Mouse (Mus musculus): ENCODE results near the gene Ndufv1.
"Not testable (repeated sequence)": the region's sequence is repeated elsewhere in the genome, so short reads cannot be mapped to it uniquely, and the experiment has no call there.

Gene Ndufv1

GRCm38 (mm10) chr19:3967258-3967657, 45.3 kb downstream of the Ndufv1 start:
- no peak for DNase-seq

- no peak for DNase-seq
Observed at GRCm38 (mm10) chr19:3966330-3967075, 46.1 kb downstream of the Ndufv1 start.

DNA sequence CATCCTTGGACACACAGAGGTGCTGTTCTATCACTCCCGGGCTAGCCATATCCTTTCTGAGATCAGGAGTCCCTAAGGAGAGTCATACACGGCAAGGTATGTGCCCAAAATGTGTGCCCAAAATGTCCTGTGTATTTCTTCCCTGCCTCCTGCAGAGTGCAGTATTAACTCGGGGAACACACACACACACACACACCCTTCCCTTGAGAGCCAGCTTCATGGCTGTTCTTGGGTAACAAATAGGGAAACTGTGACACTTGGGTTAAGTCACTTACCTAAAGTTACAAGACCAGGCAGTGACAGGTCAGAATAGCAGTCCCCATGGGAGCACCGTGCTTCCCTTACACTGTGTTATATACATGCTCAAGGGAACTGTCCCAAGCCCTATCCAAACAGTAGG, 48.6 kb downstream of the Ndufv1 start:
- no peak for DNase-seq

DNA sequence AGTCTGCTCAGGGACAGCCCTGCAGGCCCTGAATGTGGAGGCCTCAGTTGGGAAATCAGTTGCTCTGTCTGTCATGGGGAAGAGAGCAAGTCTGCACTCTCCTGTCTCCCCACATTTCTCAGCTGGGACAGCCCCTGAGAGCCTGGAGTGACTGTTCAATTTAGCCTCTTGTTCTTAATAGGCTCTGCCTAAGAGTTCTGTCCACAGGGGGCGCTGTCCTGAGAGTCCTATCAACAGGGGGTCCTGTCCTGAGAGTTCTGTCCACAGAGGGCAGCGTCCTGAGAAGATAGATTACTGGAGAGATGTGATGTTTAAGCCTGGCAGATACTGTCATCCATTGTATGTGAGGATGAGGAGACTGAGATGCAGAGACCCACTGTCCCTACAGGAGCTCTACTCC, 50.1 kb downstream of the Ndufv1 start:
- peak in 1 of 2 experiments; percentile 59 for DNase-seq

GRCm38 (mm10) chr19:3961805-3962204, 50.8 kb downstream of the Ndufv1 start:
- DNase-seq: not testable (repeated sequence)

DNA sequence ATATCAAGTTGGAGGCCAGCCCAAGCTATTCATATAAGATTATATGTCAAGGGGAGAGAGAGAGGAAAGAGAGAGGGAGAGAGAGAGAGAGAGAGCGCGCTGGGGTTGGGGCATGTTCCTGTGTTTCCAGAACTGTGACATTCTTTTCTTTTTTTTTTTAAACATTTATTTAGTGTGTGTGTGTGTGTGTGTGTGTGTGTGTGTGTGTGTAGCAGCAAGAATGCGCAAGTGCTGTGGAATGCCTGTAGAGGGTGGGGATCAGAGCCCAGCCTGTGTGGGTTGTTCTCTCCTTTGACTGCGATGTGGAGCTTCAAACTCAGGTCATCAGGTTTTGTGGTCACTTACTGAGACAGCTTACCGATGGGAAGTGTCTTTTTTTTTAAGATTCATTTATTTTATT, 52.4 kb downstream of the Ndufv1 start:
- DNase-seq: no peak

DNA sequence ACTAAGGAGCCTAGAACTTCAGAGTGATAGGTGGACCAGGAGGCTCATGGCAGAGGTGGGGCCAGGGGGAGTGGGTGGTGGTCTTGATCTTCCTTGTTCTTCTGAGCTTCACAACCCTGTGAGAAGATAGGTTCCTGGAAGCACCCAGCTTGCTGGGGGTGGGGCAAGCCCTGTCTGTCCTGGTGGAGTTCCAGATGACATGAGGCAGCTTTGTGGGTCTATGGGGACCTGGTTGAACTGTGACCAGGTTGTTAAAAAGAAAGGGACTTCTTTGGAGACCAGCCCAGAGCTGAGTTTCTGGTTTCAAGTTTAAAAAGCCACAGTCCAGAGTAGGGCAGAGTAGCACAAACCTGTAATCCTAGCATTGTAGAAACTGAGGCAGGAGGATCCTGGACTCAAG, 53.6 kb downstream of the Ndufv1 start:
- peak; percentile 66 to 79 for DNase-seq

GRCm38 (mm10) chr19:3958470-3958869, 54.1 kb downstream of the Ndufv1 start, which contains the start of gene Aldh3b3:
Gene Aldh3b3, plus strand, starts transcription at chr19:3958645.
- peak; percentile 40 to 65 for DNase-seq

All from kidney, postnatal 36 days (tissue).